Mouse (Mus musculus) brain, embryonic 14.5 days (tissue): ENCODE measurements around the gene Arfgef2.

Experiments
- CTCF ChIP-seq: fragments of 200-500 bp; IDR thresholded peaks from 2 replicates; pipeline ENCODE4 v1.5.1; 2012; ENCODE audit warnings: inconsistent platforms, mild to moderate bottlenecking, moderate library complexity, borderline replicate concordance; ENCODE audit not compliant: insufficient read depth, insufficient read length; ENCODE audit errors: extremely low read depth
- POLR2A ChIP-seq: fragments of 200-500 bp; IDR thresholded peaks from 2 replicates; pipeline ENCODE4 v1.6.1; 2012; ENCODE audit warnings: mild to moderate bottlenecking, inconsistent platforms, borderline replicate concordance; ENCODE audit not compliant: poor library complexity, insufficient read depth, insufficient read length, severe bottlenecking; ENCODE audit errors: extremely low read depth

DNA sequence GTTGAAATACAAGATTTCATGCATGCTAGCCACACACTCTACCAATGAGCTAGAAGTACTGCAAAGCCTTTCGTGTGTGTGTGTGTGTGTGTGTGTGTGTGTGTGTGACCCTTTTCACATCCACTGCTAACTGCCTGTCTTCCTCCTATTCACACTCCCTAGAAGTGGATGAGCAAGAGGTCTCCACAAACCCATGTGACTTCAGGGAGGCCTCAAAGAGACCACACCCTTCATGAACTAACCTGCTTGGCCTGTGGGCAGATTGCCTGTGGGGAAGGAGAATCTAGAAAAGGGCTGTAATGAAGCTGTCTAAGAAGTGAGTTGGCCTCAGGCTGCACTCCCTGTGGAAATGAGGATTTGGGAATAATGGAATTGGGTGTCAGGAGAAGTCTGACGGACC, 93.8 kb downstream of the Arfgef2 start:
- no peak for TF ChIP-seq POLR2A
- TF ChIP-seq CTCF: no peak
